Mouse (Mus musculus) cerebellum, adult 18-20 months (tissue): Measurements from ENCODE around the gene Nfatc2.

Experiments
- DNase-seq, 2 experiments: peaks; one replicate each; pipeline ENCODE4 v3.0.0; 2021

Nfatc2 gene

GRCm38 (mm10) chr2:168428375-168428901 is 173.0 kb downstream of the Nfatc2 start:
- no peak for DNase-seq
